ENCODE assay signal across 9 mouse cellular contexts in genomic region chr17:49779576-49779975, GRCm38 (mm10).
DNase-seq lines count a peak whose midpoint lies in the region; ATAC-seq and TF ChIP-seq lines count a peak whose summit lies in the region.
"Had no signal": no experiment of that assay in that cellular context is flagged by ENCODE, and none has a peak within 500 bp of the region (broad histone marks: within the 10 kb centered on the region; RNA-seq: fewer than 3 reads in every experiment).

No protein-coding gene starts in this region.

- 51% methylated on average over 3 of the region's 3 CpGs for WGBS in forebrain, postnatal 0 days
- WGBS in forebrain, embryonic 10.5 days, result 91% methylated on average over 3 of the region's 3 CpGs
- 84% methylated on average over 3 of the region's 3 CpGs for WGBS in midbrain, embryonic 11.5 days

- H3K9me3 ChIP-seq in forebrain, postnatal 0 days (ENCODE audit: low read length), result no peaks in the 10 kb centered on the region
- H3K9me3 ChIP-seq in forebrain, embryonic 10.5 days, result no peaks in the 10 kb centered on the region
- H3K9me3 ChIP-seq in midbrain, embryonic 11.5 days (ENCODE audit: control insufficient read depth, low read length), result no peaks in the 10 kb centered on the region

- no peak overlapping the region for H3K27ac ChIP-seq in forebrain, postnatal 0 days (ENCODE audit: low read depth, low read length)
- H3K27ac ChIP-seq in forebrain, embryonic 10.5 days, result no peak overlapping the region
- H3K27ac ChIP-seq in midbrain, embryonic 11.5 days (ENCODE audit: low read depth, low read length), result no peak overlapping the region
- H3K27ac ChIP-seq: liver, embryonic 14.5 days had no signal

- no peaks in the 10 kb centered on the region for H3K27me3 ChIP-seq in forebrain, postnatal 0 days (ENCODE audit: insufficient read depth, low read length)
- H3K27me3 ChIP-seq in forebrain, embryonic 10.5 days (ENCODE audit: poor library complexity, severe bottlenecking), result no peaks in the 10 kb centered on the region; the same call in 1 of the 2 replicates
- no peaks in the 10 kb centered on the region for H3K27me3 ChIP-seq in midbrain, embryonic 11.5 days (ENCODE audit: control insufficient read depth, insufficient read depth, low read length)

- no peak for ATAC-seq in forebrain, postnatal 0 days
- ATAC-seq in midbrain, embryonic 11.5 days (ENCODE audit: low FRiP score), result no peak

- no peak overlapping the region for H3K9ac ChIP-seq in forebrain, postnatal 0 days
- no peak overlapping the region for H3K9ac ChIP-seq in midbrain, embryonic 11.5 days (ENCODE audit: low read length)
- H3K9ac ChIP-seq: liver, embryonic 14.5 days had no signal

- H3K4me3 ChIP-seq in forebrain, postnatal 0 days (ENCODE audit: low read depth, low read length), result no peak overlapping the region
- H3K4me3 ChIP-seq in forebrain, embryonic 10.5 days, result no peak overlapping the region
- H3K4me3 ChIP-seq in midbrain, embryonic 11.5 days (ENCODE audit: low read depth, low read length), result no peak overlapping the region

- DNase-seq in forebrain, postnatal 0 days, result peak; percentile 43
- DNase-seq in forebrain, embryonic 10.5 days (ENCODE audit: extremely low spot score, low spot score), result no peak
- peak; percentile 34 for DNase-seq in ovary, postnatal 36 days (ENCODE audit: low spot score)
- DNase-seq in ovary, postnatal 14 days (ENCODE audit: low spot score), result no peak
- peak; percentile 20 to 33 for DNase-seq in kidney, adult 8-10 months
- peak; percentile 17 for DNase-seq in testis, postnatal 14 days (ENCODE audit: low spot score)
- DNase-seq in midbrain, embryonic 11.5 days (ENCODE audit: low spot score, missing footprints), result no peak
- DNase-seq in thymus, postnatal 14 days, result no peak

- H3K4me1 ChIP-seq in forebrain, postnatal 0 days (ENCODE audit: insufficient read depth), result no peaks in the 10 kb centered on the region
- H3K4me1 ChIP-seq in forebrain, embryonic 10.5 days, result no peaks in the 10 kb centered on the region
- H3K4me1 ChIP-seq in midbrain, embryonic 11.5 days (ENCODE audit: control insufficient read depth, insufficient read depth, low read length), result no peaks in the 10 kb centered on the region

- no peaks in the 10 kb centered on the region for H3K36me3 ChIP-seq in forebrain, postnatal 0 days (ENCODE audit: insufficient read depth)
- no peaks in the 10 kb centered on the region for H3K36me3 ChIP-seq in forebrain, embryonic 10.5 days (replicated peaks)
- no peaks in the 10 kb centered on the region for H3K36me3 ChIP-seq in midbrain, embryonic 11.5 days (ENCODE audit: control insufficient read depth, insufficient read depth, low read length)

- no peak for TF ChIP-seq CTCF in forebrain, postnatal 0 days (IDR thresholded peaks at IDR 0.05; ENCODE audit: low read depth)

- no peak overlapping the region for H3K4me2 ChIP-seq in forebrain, postnatal 0 days (ENCODE audit: low read depth)
- H3K4me2 ChIP-seq in midbrain, embryonic 11.5 days, result no peak overlapping the region

Comparison
In these comparisons a context has a peak if more than half of its experiments do, and no peak if none do; other contexts are left out.
1. DNase-seq: peak in forebrain, postnatal 0 days (single experiment), ovary, postnatal 36 days (single experiment), kidney, adult 8-10 months (2 of 2) and testis, postnatal 14 days (single experiment); none in forebrain, embryonic 10.5 days (single experiment), ovary, postnatal 14 days (single experiment), midbrain, embryonic 11.5 days (single experiment) and thymus, postnatal 14 days (single experiment).